Mouse (Mus musculus): ENCODE measurements around the gene Rxrb. TPM values are rescaled to one million over a fixed set of nuclear protein-coding genes. Genes with fewer than 3 reads are reported as not detected.
A peak's percentile ranks its signal among the peaks of the same experiment; 100 is the strongest.

Rxrb gene
- polyA plus RNA-seq, 1 experiment from 2014 or later, result 28.5 TPM

- Histone ChIP-seq H3K27me3 (replicated peaks; ENCODE audit: control insufficient read depth, insufficient read depth, low read length) (no peaks in the 10 kb centered on the region), H3K4me3 (ENCODE audit: low read depth, low read length) (no peak overlapping the region), H3K4me2 (ENCODE audit: low read length) (no peak overlapping the region), H3K36me3 (ENCODE audit: control insufficient read depth, insufficient read depth, low read length) (peaks cover 19% of the 10 kb centered on the region), H3K9me3 (ENCODE audit: control insufficient read depth, low read length) (0 out of 2 replicates have a peak, but pooled peaks cover 2% of the 10 kb centered on the region), H3K4me1 (replicated peaks; ENCODE audit: control insufficient read depth, insufficient read depth, low read length) (peaks cover 23% of the 10 kb centered on the region), H3K9ac (ENCODE audit: low read length) (no peak overlapping the region), H3K27ac (ENCODE audit: low read depth) (no peak overlapping the region)
- WGBS, result 97% methylated on average over 20 of the region's 20 CpGs
- ATAC-seq (replicated peaks; ENCODE audit: low FRiP score, low TSS enrichment, low read depth), result no peak
- DNase-seq (ENCODE audit: low spot score), result no peak
These were observed 8.6 kb upstream of the Rxrb start for GRCm38 (mm10) chr17:34022987-34023386.

GRCm38 (mm10) chr17:34023678-34024077 lies 7.9 kb upstream of the Rxrb start:
- no peak overlapping the region; the same call in 1 of the 2 replicates for H3K27ac ChIP-seq (ENCODE audit: low read depth)
- DNase-seq (ENCODE audit: low spot score) (no peak), ATAC-seq (replicated peaks; ENCODE audit: low FRiP score, low TSS enrichment, low read depth) (no peak)
- no peaks in the 10 kb centered on the region for H3K27me3 ChIP-seq (replicated peaks; ENCODE audit: control insufficient read depth, insufficient read depth, low read length)
- H3K36me3 ChIP-seq (ENCODE audit: control insufficient read depth, insufficient read depth, low read length), result peaks cover 24% of the 10 kb centered on the region
- peaks cover 29% of the 10 kb centered on the region for H3K4me1 ChIP-seq (replicated peaks; ENCODE audit: control insufficient read depth, insufficient read depth, low read length)
- peak overlapping the region; percentile 63 for H3K4me3 ChIP-seq (ENCODE audit: low read depth, low read length)
- H3K9me3 ChIP-seq (ENCODE audit: control insufficient read depth, low read length), result 0 out of 2 replicates have a peak, but pooled peaks cover 2% of the 10 kb centered on the region
- peak overlapping the region; percentile 84 for H3K9ac ChIP-seq (ENCODE audit: low read length)
- WGBS, result 65% methylated on average over 9 of the region's 9 CpGs
- peak overlapping the region; percentile 81 for H3K4me2 ChIP-seq (ENCODE audit: low read length)

DNA sequence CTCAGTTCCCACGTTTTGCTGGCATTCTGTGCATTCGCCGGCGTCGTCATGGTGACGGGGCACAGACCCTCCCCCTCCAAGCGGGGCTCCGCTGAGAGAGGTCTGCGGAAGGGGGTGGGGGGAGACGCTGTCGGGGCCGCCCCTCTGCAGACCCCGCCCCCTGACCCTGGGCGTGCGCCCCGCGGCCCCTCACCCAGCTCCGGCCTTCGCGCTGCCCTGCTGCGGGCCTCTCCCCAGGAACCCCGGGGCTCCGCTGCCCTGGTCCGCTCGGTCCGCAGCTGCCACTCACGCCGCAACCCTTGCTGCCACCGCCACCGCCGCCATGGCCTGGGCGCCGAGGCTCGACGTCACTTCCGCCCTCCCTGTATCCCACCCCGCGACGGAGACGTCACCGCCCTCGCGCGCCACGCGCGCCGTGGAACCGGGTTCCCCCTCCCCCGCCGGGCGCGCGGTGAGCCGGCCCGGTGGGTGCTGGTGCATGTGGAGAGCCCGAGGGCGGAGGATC lies 7.2 kb upstream of the Rxrb start, which contains the start of gene Ring1:
Ring1 (minus strand) TSS at position 364 of the 505 bp plus-strand sequence.
- Histone ChIP-seq H3K4me1 (replicated peaks; ENCODE audit: control insufficient read depth, insufficient read depth, low read length) (peaks cover 32% of the 10 kb centered on the region), H3K9ac (ENCODE audit: low read length) (peak within 1 kb of the TSS; percentile 84), H3K4me3 (ENCODE audit: low read depth, low read length) (peak within 1 kb of the TSS; percentile 63), H3K4me2 (ENCODE audit: low read length) (peak within 1 kb of the TSS; percentile 81), H3K27ac (ENCODE audit: low read depth) (peak within 1 kb of the TSS; percentile 87), H3K36me3 (ENCODE audit: control insufficient read depth, insufficient read depth, low read length) (peaks cover 31% of the 10 kb centered on the region), H3K9me3 (ENCODE audit: control insufficient read depth, low read length) (0 out of 2 replicates have a peak, but pooled peaks cover 2% of the 10 kb centered on the region), H3K27me3 (replicated peaks; ENCODE audit: control insufficient read depth, insufficient read depth, low read length) (no peaks in the 10 kb centered on the region)
- DNase-seq (ENCODE audit: low spot score) (peak; percentile 94), ATAC-seq (replicated peaks; ENCODE audit: low FRiP score, low TSS enrichment, low read depth) (peak; percentile 70)
- 0% methylated on average over 48 of the region's 58 CpGs for WGBS

DNA sequence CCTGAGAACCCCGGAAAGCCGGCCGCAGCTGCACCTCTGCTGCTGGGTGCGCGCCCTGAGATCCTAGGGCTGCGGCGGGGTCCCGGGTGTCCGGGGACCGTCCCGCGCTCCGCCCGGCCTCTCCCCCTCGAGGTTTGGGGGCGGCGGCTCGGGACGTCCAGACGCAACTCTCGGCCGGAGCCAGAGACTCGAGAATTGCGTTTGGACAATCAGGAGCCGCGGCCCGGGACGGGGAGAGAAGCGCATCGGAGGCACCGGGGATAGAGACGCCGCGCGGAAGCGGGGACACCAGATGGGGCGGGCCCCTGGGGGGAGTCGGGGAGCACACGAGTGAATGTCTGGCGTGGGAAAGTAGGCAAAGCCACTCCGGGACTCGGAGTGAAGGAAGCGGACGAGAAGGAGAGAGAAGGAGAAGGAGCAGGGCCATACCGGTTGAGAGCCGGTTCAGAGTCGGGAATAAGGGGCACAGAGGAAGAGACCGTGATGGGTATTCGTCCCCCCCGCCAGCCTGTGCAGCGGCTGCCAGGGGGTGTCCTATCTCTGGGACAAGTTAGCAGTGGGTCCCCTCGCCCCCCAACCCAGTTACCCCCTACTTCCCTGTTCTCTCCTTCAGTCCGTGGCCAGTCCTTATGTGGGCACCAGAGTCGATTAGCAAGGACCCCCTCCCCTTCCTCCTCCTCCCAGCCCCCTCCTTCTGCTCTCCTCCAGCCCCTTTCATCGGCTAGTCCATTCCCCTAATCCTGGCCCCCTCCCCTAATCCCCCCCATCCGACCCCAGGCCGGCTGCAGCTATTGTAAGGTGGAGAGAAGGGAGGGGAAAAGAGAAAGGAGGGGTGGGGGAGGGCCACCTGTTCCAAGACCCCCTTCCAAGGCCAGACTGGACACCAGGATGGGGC lies 6.5 kb upstream of the Rxrb start:
- H3K4me3 ChIP-seq (ENCODE audit: low read depth, low read length), result peak overlapping the region; percentile 63
- no peak for DNase-seq (ENCODE audit: low spot score)
- H3K9me3 ChIP-seq (ENCODE audit: control insufficient read depth, low read length), result 0 out of 2 replicates have a peak, but pooled peaks cover 1% of the 10 kb centered on the region
- peak overlapping the region; percentile 87 for H3K27ac ChIP-seq (ENCODE audit: low read depth)
- peaks cover 39% of the 10 kb centered on the region for H3K36me3 ChIP-seq (ENCODE audit: control insufficient read depth, insufficient read depth, low read length)
- peak overlapping the region; percentile 84 for H3K9ac ChIP-seq (ENCODE audit: low read length)
- H3K4me1 ChIP-seq (replicated peaks; ENCODE audit: control insufficient read depth, insufficient read depth, low read length), result peaks cover 39% of the 10 kb centered on the region
- H3K4me2 ChIP-seq (ENCODE audit: low read length), result peak overlapping the region; percentile 81
- 0 out of 2 replicates have a peak, but pooled peaks have one; percentile 0 for ATAC-seq (replicated peaks; ENCODE audit: low FRiP score, low TSS enrichment, low read depth)
- no peaks in the 10 kb centered on the region for H3K27me3 ChIP-seq (replicated peaks; ENCODE audit: control insufficient read depth, insufficient read depth, low read length)
- WGBS, result 1% methylated on average over 51 of the region's 57 CpGs

DNA sequence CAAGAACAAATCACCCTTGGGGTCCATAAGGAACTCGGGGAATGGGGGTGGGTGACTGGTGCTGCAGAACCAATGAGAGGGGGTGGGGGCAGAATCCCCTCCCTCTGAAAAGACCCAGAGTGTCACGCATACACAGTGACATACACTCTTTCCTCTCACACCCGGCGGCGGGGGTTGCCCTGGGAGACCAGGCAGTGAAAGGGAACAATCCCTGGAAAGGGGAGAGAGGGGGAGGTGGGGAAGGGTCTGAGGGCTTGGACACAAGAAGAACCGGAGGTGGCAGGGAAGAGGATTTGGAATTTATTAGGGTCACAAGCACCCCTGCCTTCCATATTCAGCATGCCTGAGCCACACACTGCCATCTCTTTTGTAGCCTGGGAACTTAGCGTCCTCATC lies 5.9 kb upstream of the Rxrb start:
- no peaks in the 10 kb centered on the region for H3K27me3 ChIP-seq (replicated peaks; ENCODE audit: control insufficient read depth, insufficient read depth, low read length)
- peaks cover 38% of the 10 kb centered on the region for H3K36me3 ChIP-seq (ENCODE audit: control insufficient read depth, insufficient read depth, low read length)
- no peak overlapping the region for H3K27ac ChIP-seq (ENCODE audit: low read depth)
- ATAC-seq (replicated peaks; ENCODE audit: low FRiP score, low TSS enrichment, low read depth) (no peak), DNase-seq (ENCODE audit: low spot score) (no peak)
- WGBS, result 30% methylated on average over 7 of the region's 7 CpGs
- H3K4me1 ChIP-seq (replicated peaks; ENCODE audit: control insufficient read depth, insufficient read depth, low read length), result peaks cover 45% of the 10 kb centered on the region
- H3K9me3 ChIP-seq (ENCODE audit: control insufficient read depth, low read length), result no peaks in the 10 kb centered on the region
- peak overlapping the region; percentile 63; the same call in 1 of the 2 replicates for H3K4me3 ChIP-seq (ENCODE audit: low read depth, low read length)
- H3K4me2 ChIP-seq (ENCODE audit: low read length), result peak overlapping the region; percentile 81
- no peak overlapping the region for H3K9ac ChIP-seq (ENCODE audit: low read length)

GRCm38 (mm10) chr17:34026221-34026620 lies 5.4 kb upstream of the Rxrb start:
- Histone ChIP-seq H3K9me3 (ENCODE audit: control insufficient read depth, low read length) (no peaks in the 10 kb centered on the region), H3K36me3 (ENCODE audit: control insufficient read depth, insufficient read depth, low read length) (peaks cover 34% of the 10 kb centered on the region), H3K27ac (ENCODE audit: low read depth) (no peak overlapping the region), H3K4me2 (ENCODE audit: low read length) (peak overlapping the region; percentile 4; the same call in 1 of the 2 replicates), H3K4me3 (ENCODE audit: low read depth, low read length) (no peak overlapping the region), H3K27me3 (replicated peaks; ENCODE audit: control insufficient read depth, insufficient read depth, low read length) (no peaks in the 10 kb centered on the region), H3K9ac (ENCODE audit: low read length) (no peak overlapping the region), H3K4me1 (replicated peaks; ENCODE audit: control insufficient read depth, insufficient read depth, low read length) (peaks cover 45% of the 10 kb centered on the region)
- no peak for DNase-seq (ENCODE audit: low spot score)
- ATAC-seq (replicated peaks; ENCODE audit: low FRiP score, low TSS enrichment, low read depth), result no peak
- 37% methylated on average over 2 of the region's 2 CpGs for WGBS

DNA sequence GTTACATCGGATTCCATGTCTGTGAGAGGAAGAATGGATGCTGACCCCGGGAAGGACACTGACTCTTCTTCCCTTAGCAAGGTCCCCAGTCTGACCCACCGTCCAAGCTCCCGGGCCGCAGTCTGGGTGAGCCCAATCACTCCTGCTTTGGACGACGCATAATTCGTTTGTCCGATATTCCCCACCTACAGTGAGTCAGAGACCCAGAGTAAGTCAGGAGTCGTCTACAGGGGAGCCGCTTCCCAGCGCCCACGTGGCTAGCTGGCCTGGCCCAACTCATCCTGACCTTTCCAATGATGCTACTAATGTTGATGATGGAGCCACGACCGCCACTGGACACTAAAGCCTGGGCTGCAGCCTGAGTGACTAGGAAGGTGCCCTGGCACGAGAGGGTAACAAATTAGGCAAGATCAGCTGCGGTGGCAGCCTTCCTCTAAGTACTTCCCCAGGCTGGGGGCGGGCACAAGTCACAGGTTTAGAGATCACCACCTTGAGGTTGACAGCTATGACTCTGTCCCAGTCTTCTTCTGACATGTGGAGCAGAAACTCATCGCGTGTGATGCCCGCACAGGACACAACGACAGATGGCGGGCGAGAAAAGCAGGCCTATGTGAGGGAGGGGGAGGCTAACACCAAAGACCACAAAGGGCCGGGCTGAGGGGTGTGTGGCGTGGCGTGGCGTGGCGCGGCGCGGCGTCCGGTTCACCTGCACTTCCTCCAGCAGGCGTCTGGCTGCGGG lies 4.5 kb upstream of the Rxrb start:
- H3K4me3 ChIP-seq (ENCODE audit: low read depth, low read length), result peak overlapping the region; percentile 64
- H3K4me2 ChIP-seq (ENCODE audit: low read length), result peak overlapping the region; percentile 71
- no peaks in the 10 kb centered on the region for H3K9me3 ChIP-seq (ENCODE audit: control insufficient read depth, low read length)
- 8% methylated on average over 36 of the region's 36 CpGs for WGBS
- H3K27ac ChIP-seq (ENCODE audit: low read depth), result peak overlapping the region; percentile 66
- peaks cover 45% of the 10 kb centered on the region for H3K4me1 ChIP-seq (replicated peaks; ENCODE audit: control insufficient read depth, insufficient read depth, low read length)
- no peak for DNase-seq (ENCODE audit: low spot score)
- H3K9ac ChIP-seq (ENCODE audit: low read length), result peak overlapping the region; percentile 54
- ATAC-seq (replicated peaks; ENCODE audit: low FRiP score, low TSS enrichment, low read depth), result no peak
- H3K36me3 ChIP-seq (ENCODE audit: control insufficient read depth, insufficient read depth, low read length), result peaks cover 32% of the 10 kb centered on the region
- H3K27me3 ChIP-seq (replicated peaks; ENCODE audit: control insufficient read depth, insufficient read depth, low read length), result no peaks in the 10 kb centered on the region

- Histone ChIP-seq H3K9ac (ENCODE audit: low read length) (peak within 1 kb of the TSS; percentile 54), H3K27me3 (replicated peaks; ENCODE audit: control insufficient read depth, insufficient read depth, low read length) (no peaks in the 10 kb centered on the region), H3K27ac (ENCODE audit: low read depth) (peak within 1 kb of the TSS; percentile 66), H3K4me1 (replicated peaks; ENCODE audit: control insufficient read depth, insufficient read depth, low read length) (peaks cover 48% of the 10 kb centered on the region), H3K9me3 (ENCODE audit: control insufficient read depth, low read length) (no peaks in the 10 kb centered on the region), H3K4me3 (ENCODE audit: low read depth, low read length) (peak within 1 kb of the TSS; percentile 64), H3K4me2 (ENCODE audit: low read length) (peak within 1 kb of the TSS; percentile 71), H3K36me3 (ENCODE audit: control insufficient read depth, insufficient read depth, low read length) (peaks cover 27% of the 10 kb centered on the region)
- peak; percentile 75 for ATAC-seq (replicated peaks; ENCODE audit: low FRiP score, low TSS enrichment, low read depth)
- 1% methylated on average over 48 of the region's 49 CpGs for WGBS
- peak; percentile 95 for DNase-seq (ENCODE audit: low spot score)
These were observed 3.9 kb upstream of the Rxrb start, which contains the start of gene H2-Ke6 for GRCm38 (mm10) chr17:34027656-34028223. TSS of gene H2-Ke6 (minus strand) at chr17:34028060.
